ENCODE assay signal across 9 mouse cellular contexts in genomic region chr6:101307964-101308531, GRCm38 (mm10).
DNase-seq lines count a peak whose midpoint lies in the region; ATAC-seq lines count a peak whose summit lies in the region.
"Had no signal": no experiment of that assay in that cellular context is flagged by ENCODE, and none has a peak within 500 bp of the region (broad histone marks: within the 10 kb centered on the region; RNA-seq: fewer than 3 reads in every experiment).

No protein-coding gene starts in this region.

- no peaks in the 10 kb centered on the region for H3K9me3 ChIP-seq in forebrain, embryonic 10.5 days
- no peaks in the 10 kb centered on the region for H3K9me3 ChIP-seq in hindbrain, embryonic 12.5 days (replicated peaks)
- no peaks in the 10 kb centered on the region for H3K9me3 ChIP-seq in kidney, embryonic 16.5 days (ENCODE audit: low read length)

- no peak overlapping the region for H3K4me3 ChIP-seq in forebrain, embryonic 10.5 days
- no peak overlapping the region for H3K4me3 ChIP-seq in hindbrain, embryonic 12.5 days
- H3K4me3 ChIP-seq in kidney, embryonic 16.5 days (ENCODE audit: low read length), result no peak overlapping the region

- peaks cover 53% of the 10 kb centered on the region for H3K4me1 ChIP-seq in forebrain, embryonic 10.5 days
- H3K4me1 ChIP-seq in hindbrain, embryonic 12.5 days, result peaks cover 28% of the 10 kb centered on the region
- peaks cover 13% of the 10 kb centered on the region; the same call in 1 of the 2 replicates for H3K4me1 ChIP-seq in kidney, embryonic 16.5 days (ENCODE audit: insufficient read depth, low read length)

- H3K36me3 ChIP-seq in forebrain, embryonic 10.5 days (replicated peaks), result no peaks in the 10 kb centered on the region
- no peaks in the 10 kb centered on the region for H3K36me3 ChIP-seq in hindbrain, embryonic 12.5 days
- H3K36me3 ChIP-seq in kidney, embryonic 16.5 days (ENCODE audit: insufficient read depth, low read length), result no peaks in the 10 kb centered on the region

- no peak overlapping the region for H3K9ac ChIP-seq in hindbrain, embryonic 12.5 days
- H3K9ac ChIP-seq in kidney, embryonic 16.5 days (replicated peaks; ENCODE audit: low read length), result no peak overlapping the region

- peaks cover 68% of the 10 kb centered on the region for H3K27me3 ChIP-seq in forebrain, embryonic 10.5 days (ENCODE audit: poor library complexity, severe bottlenecking)
- H3K27me3 ChIP-seq in hindbrain, embryonic 12.5 days, result peaks cover 22% of the 10 kb centered on the region
- H3K27me3 ChIP-seq in kidney, embryonic 16.5 days (ENCODE audit: insufficient read depth, low read length), result no peaks in the 10 kb centered on the region

- intact Hi-C loops in left cerebral cortex, postnatal 36 days (cut with DNase I), result no loop called here

- ATAC-seq in hindbrain, embryonic 12.5 days (ENCODE audit: low FRiP score), result peak; percentile 90
- no peak for ATAC-seq in kidney, embryonic 16.5 days (ENCODE audit: low FRiP score, low TSS enrichment)
- ATAC-seq in erythroblast, adult 5-6 weeks (replicated peaks; ENCODE audit: low FRiP score, poor library complexity, severe bottlenecking), result no peak

- peak; percentile 71 for DNase-seq in embryo, embryonic 10 days (ENCODE audit: low spot score)
- DNase-seq in forebrain, embryonic 10.5 days (ENCODE audit: extremely low spot score, low spot score), result peak; percentile 68
- DNase-seq in left cerebral cortex, postnatal 36 days (ENCODE audit: low spot score in 2 of 2), result peak; percentile 60 to 63
- DNase-seq in right cerebral cortex, postnatal 36 days (ENCODE audit: low spot score in 2 of 2), result peak; percentile 55 to 73
- no peak for DNase-seq in thymus, postnatal 4 days

- 14% methylated on average over 11 of the region's 11 CpGs for WGBS in forebrain, embryonic 10.5 days
- 19% methylated on average over 11 of the region's 11 CpGs for WGBS in hindbrain, embryonic 12.5 days
- 67% methylated on average over 11 of the region's 11 CpGs for WGBS in kidney, embryonic 16.5 days

- 0 out of 2 replicates have a peak overlapping the region, but pooled peaks have one; percentile 44 for H3K27ac ChIP-seq in forebrain, embryonic 10.5 days
- H3K27ac ChIP-seq in hindbrain, embryonic 12.5 days, result no peak overlapping the region; the same call in 1 of the 2 replicates
- H3K27ac ChIP-seq in kidney, embryonic 16.5 days (ENCODE audit: low read length), result no peak overlapping the region
- H3K27ac ChIP-seq: kidney, postnatal 0 days had no signal

- H3K4me2 ChIP-seq in hindbrain, embryonic 12.5 days (replicated peaks), result no peak overlapping the region
- H3K4me2 ChIP-seq in kidney, embryonic 16.5 days (replicated peaks; ENCODE audit: low read depth, low read length), result no peak overlapping the region
